18 mouse cellular contexts compared by ENCODE assay signal in genomic region chr2:93099780-93100179, GRCm38 (mm10). TPM values are rescaled to one million over a fixed set of nuclear protein-coding genes. Genes with fewer than 3 reads are reported as not detected.
DNase-seq lines count a peak whose midpoint lies in the region; ATAC-seq and TF ChIP-seq lines count a peak whose summit lies in the region.
"Had no signal": no experiment of that assay in that cellular context is flagged by ENCODE, and none has a peak within 500 bp of the region (broad histone marks: within the 10 kb centered on the region; RNA-seq: fewer than 3 reads in every experiment).

No protein-coding gene starts in this region.

- H3K4me2 ChIP-seq in hindbrain, embryonic 13.5 days, result no peak overlapping the region
- H3K4me2 ChIP-seq in hindbrain, embryonic 14.5 days (replicated peaks), result no peak overlapping the region
- H3K4me2 ChIP-seq: embryonic facial prominence, embryonic 13.5 days; liver, embryonic 15.5 days had no signal

- TF ChIP-seq CTCF in testis, adult 2 months (IDR thresholded peaks at IDR 0.05; ENCODE audit: control insufficient read depth, insufficient read depth, insufficient replicate concordance, low read depth, low read length), result no peak

- H3K9ac ChIP-seq in hindbrain, embryonic 13.5 days, result 0 out of 2 replicates have a peak overlapping the region, but pooled peaks have one; percentile 19
- no peak overlapping the region for H3K9ac ChIP-seq in hindbrain, embryonic 14.5 days
- H3K9ac ChIP-seq: embryonic facial prominence, embryonic 13.5 days; liver, embryonic 15.5 days had no signal

- H3K36me3 ChIP-seq in hindbrain, embryonic 13.5 days, result no peaks in the 10 kb centered on the region
- H3K36me3 ChIP-seq in hindbrain, embryonic 14.5 days (replicated peaks; ENCODE audit: control insufficient read depth, insufficient read depth), result no peaks in the 10 kb centered on the region
- H3K36me3 ChIP-seq in testis, adult 2 months (ENCODE audit: control insufficient read depth, insufficient read depth, low read length), result no peaks in the 10 kb centered on the region
- H3K36me3 ChIP-seq: embryonic facial prominence, embryonic 13.5 days; liver, embryonic 15.5 days had no signal

- peak; percentile 21 for DNase-seq in embryo, embryonic 10.5 days (ENCODE audit: low spot score)
- no peak for DNase-seq in embryo, embryonic 9.5 days (ENCODE audit: extremely low spot score)
- no peak for DNase-seq in hindbrain, embryonic 14.5 days (ENCODE audit: low spot score)
- DNase-seq in testis, postnatal 10 days (ENCODE audit: low spot score), result no peak
- DNase-seq in layer of hippocampus, adult 18-20 months (ENCODE audit: low spot score in 2 of 2), result no peak
- no peak for DNase-seq in adipocyte (ENCODE audit: low spot score)
- DNase-seq: B cell, adult 2 months; cerebellum, adult 9-11 months; gastrocnemius, postnatal 36 days; kidney, adult 11 months; kidney, postnatal 36 days; layer of hippocampus, postnatal 36 days; thymus, adult 2 months had no signal

- 0 out of 2 replicates have a peak, but pooled peaks have one; percentile 32 for ATAC-seq in hindbrain, embryonic 13.5 days (ENCODE audit: low FRiP score)
- no peak for ATAC-seq in hindbrain, embryonic 14.5 days (ENCODE audit: low FRiP score)

- H3K9me3 ChIP-seq in hindbrain, embryonic 13.5 days, result no peaks in the 10 kb centered on the region
- no peaks in the 10 kb centered on the region for H3K9me3 ChIP-seq in hindbrain, embryonic 14.5 days (ENCODE audit: control insufficient read depth, low read length)
- H3K9me3 ChIP-seq: embryonic facial prominence, embryonic 13.5 days; liver, embryonic 15.5 days had no signal

- no peaks in the 10 kb centered on the region for H3K27me3 ChIP-seq in hindbrain, embryonic 13.5 days
- no peaks in the 10 kb centered on the region for H3K27me3 ChIP-seq in hindbrain, embryonic 14.5 days (ENCODE audit: control insufficient read depth, insufficient read depth, low read length)
- no peaks in the 10 kb centered on the region for H3K27me3 ChIP-seq in testis, adult 2 months (ENCODE audit: control insufficient read depth, insufficient read depth, low read length)
- H3K27me3 ChIP-seq: embryonic facial prominence, embryonic 13.5 days; liver, embryonic 15.5 days had no signal

- WGBS in hindbrain, embryonic 13.5 days, result 36% methylated on average over 3 of the region's 3 CpGs
- WGBS in hindbrain, embryonic 14.5 days, result 69% methylated on average over 3 of the region's 3 CpGs

- no peak for TF ChIP-seq POLR2A in testis, adult 2 months (IDR thresholded peaks at IDR 0.05; ENCODE audit: control insufficient read depth, low read depth, low read length)

- H3K27ac ChIP-seq in hindbrain, embryonic 13.5 days, result 0 out of 2 replicates have a peak overlapping the region, but pooled peaks have one; percentile 12
- no peak overlapping the region for H3K27ac ChIP-seq in hindbrain, embryonic 14.5 days
- H3K27ac ChIP-seq in testis, adult 2 months (ENCODE audit: control insufficient read depth, insufficient read depth, low read depth, low read length), result peak overlapping the region; percentile 76
- H3K27ac ChIP-seq: embryonic facial prominence, embryonic 13.5 days; liver, embryonic 15.5 days; macrophage had no signal

- peaks cover 19% of the 10 kb centered on the region for H3K4me1 ChIP-seq in hindbrain, embryonic 13.5 days (replicated peaks)
- H3K4me1 ChIP-seq in hindbrain, embryonic 14.5 days (replicated peaks; ENCODE audit: control insufficient read depth, insufficient read depth, low read length), result peaks cover 6% of the 10 kb centered on the region
- H3K4me1 ChIP-seq in testis, adult 2 months (ENCODE audit: control insufficient read depth, insufficient read depth, low read length), result peaks cover 9% of the 10 kb centered on the region
- H3K4me1 ChIP-seq: liver, embryonic 15.5 days had no signal

- no peak overlapping the region for H3K4me3 ChIP-seq in hindbrain, embryonic 13.5 days
- H3K4me3 ChIP-seq in hindbrain, embryonic 14.5 days (replicated peaks; ENCODE audit: low read length), result no peak overlapping the region
- H3K4me3 ChIP-seq in testis, adult 2 months (ENCODE audit: control insufficient read depth, low read depth, low read length), result no peak overlapping the region
- H3K4me3 ChIP-seq: embryonic facial prominence, embryonic 13.5 days; liver, embryonic 15.5 days had no signal

RNA-seq across cellular contexts. Expression of gene Prdm11, which starts 53.8 kb away (rescaled TPM):
- polyA plus RNA-seq in hindbrain, embryonic 13.5 days (2015; fragmentation: Nextera tagmentation; extraction: Ambion mirVana), result 1.8 and 1.9 TPM in 2 replicates
- polyA plus RNA-seq in hindbrain, embryonic 14.5 days (2014; fragmentation: Nextera tagmentation; extraction: Ambion mirVana), result 1.8 and 2.5 TPM in 2 replicates
- polyA plus RNA-seq in testis, adult 2 months (2012; rRNA removed), result 4.3 and 4.4 TPM in 2 replicates
- total RNA-seq in layer of hippocampus, adult 18-20 months (2021), result 10 to 100 TPM; 22.2 to 26.0 TPM
